Mouse (Mus musculus): ENCODE results near the gene Plekha6.
A peak's percentile ranks its signal among the peaks of the same experiment; 100 is the strongest.

Plekha6 gene

DNA sequence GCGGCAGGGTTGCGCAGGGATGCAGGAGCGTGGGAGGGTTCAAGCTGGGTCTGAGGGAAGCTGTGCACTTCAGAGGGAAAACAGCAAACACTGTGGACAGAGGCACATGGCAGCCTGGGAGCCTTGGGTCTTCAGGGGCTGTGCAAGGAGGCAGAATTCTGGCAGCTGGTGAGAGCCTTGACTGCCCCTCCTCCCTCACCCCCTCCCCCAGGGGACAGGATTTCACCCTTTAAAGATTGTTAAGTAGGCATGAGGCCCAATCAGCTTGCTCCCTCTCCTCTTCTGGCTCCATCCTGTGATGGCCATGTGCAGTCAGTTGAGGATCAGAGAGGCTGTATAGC is 51.3 kb downstream of the Plekha6 start:
- no peak for DNase-seq (ENCODE audit: low spot score)

DNA sequence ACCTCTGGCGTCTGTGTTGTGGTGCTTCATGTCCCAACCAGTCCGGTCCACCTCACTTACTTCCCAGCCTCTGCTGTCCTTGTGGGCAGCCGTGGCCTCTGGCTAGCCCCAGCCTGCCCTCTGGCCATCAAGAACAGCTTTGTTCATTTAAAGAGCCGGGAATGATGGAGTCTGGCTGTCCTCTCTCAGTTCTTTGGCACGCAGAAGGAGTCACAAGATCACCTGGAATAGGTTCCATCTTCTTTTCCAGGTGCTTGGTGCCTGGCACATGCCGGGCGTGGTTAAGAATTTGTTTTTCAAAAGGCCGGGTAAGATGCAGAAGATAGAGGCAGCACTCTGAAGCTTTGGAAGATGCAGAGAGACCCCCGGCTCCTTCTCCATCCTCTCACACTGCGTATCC is 51.7 kb downstream of the Plekha6 start:
- DNase-seq (ENCODE audit: low spot score) = no peak

DNA sequence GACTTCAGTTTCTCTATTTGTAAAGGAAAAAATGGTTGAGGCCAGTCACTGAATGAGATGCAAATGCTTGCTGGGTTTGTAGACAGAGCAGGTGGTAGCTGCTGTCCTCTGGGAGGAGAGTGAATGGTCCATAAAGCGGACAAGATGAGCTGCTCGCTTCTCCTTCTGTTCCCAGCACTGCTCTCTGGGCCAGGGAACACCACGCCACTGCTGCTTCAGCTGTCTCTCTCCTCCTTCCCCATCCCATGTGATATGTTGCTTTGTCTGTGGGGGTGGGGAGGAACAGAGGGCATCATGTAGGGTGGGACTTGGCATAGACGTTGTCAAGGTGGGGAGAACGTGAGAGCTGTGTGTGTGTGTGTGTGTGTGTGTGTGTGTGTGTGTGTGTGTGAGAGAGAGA is 53.0 kb downstream of the Plekha6 start:
- DNase-seq (ENCODE audit: low spot score) = no peak

DNA sequence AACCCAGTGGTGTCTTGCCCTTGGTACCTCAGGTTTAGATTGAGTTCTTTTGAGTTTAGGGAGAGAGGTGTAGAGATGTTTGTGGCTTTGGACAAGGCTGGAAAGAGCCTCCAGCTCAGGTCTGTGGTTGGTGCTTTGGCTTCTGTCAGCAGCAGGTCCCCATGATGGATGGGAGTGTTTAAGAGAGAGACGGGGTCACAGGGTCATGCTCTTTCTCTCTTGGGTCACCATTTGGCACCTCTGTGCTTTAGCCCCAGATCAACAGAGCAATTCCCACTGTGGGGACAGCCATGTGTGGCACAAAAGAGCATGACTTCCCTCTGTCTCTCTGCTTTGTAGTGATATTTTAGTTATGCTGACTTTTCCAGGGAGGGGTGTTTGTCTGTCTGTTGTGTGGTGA is 55.1 kb downstream of the Plekha6 start:
- DNase-seq (ENCODE audit: low spot score) = no peak

DNA sequence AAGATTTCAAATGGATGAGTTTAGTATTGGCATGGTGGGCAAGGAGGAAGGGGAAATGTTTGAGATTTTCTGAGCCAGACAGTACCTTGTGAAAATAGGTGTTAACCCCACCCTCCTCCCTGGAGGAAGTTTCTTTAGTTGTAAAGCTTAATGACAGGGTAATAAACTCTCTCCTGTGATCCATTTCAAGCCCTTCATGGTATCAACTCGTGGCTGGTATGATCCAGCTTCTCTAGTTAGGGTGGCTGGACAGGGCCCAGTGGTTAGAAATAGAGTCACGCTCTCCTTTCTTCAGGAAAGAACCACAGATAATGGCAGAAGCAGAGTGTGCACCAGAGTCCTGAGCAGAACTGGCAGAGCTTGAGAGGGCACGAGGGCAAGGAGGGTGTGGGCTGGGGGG is 57.4 kb downstream of the Plekha6 start:
- DNase-seq (ENCODE audit: low spot score) = no peak

DNA sequence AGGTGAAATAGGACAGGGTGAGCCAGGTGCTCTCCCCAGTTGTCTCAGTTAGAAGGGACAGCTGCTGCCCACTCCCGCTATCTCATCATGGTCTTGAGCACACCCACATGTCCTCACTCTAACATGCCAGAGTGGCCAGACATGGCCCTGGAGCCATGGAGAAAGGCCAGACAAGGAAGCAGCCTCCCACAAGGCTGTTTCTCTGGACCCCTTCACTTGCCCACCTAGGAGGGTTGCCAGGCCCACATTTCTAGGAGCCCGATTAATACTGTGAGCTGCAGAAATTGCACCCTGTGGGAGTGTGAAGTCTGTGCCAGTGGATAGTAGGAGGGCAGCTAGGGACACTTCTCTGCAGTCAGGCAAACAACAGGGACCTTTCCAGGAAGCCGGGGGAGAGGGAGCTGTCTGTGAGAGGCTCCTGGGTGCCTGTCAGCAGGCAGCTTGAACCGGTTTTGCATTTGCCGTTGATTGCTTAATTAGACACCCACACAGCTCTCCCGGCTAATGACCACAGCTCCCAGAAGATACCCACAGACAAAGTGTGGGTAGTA is 58.5 kb downstream of the Plekha6 start:
- no peak for DNase-seq (ENCODE audit: low spot score)

DNA sequence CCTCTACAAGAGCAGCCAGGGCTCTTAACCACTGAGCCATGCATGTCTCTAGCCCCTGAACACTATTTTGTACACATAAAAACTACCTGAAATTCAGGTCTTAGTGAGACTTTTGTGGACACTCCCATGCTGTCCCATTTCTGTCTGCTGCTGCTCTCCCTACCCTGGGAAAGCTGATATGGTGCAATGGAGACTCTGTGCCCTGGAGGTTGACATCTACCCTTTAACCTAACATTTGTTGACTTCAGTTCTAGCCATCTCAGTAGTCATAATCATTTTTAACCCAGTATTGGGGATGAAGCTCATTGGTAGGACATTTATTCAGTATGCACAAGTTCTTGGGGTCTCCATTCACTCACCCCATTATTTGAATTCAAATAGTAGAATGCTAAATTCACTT is 60.7 kb downstream of the Plekha6 start:
- no peak for DNase-seq (ENCODE audit: low spot score)

DNA sequence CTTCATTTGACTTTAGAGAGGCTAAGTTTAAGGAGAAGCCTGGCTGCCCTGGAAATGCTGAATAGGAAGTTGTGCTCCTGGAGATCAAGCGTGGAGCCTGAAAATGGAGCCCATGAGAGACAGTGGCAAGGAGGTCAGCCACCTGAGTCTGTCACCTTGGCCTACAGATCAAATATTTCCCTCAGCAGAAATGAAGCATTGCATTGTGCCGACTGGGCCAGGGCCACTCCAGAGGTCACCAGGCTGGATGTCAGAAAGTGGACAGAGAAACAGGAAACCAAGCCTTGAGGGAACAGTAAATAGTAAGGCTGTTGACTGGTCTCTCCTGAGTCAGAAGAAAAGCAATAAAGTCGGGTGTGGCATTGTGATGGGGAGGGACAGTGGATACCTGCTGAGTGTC is 61.1 kb downstream of the Plekha6 start:
- DNase-seq (ENCODE audit: low spot score) = no peak

DNA sequence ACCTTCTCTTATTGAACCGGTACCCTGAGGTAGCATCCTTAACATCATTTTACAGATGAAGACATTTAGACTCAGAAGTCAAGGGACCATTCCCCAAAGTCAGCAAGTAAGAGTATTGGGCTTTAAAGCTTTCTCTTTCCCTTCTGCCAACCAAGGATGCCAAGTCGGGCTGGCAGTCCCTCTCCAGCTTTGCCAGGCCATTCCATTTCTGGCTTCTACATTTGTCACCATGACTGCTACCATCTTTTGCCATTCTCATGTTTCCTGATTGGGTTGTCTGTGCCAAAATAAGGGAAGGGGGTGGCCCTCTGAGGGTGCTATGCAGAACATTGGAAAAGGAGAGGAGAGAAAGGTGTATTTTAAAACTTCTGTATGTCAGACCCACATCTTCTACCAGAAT is 61.6 kb downstream of the Plekha6 start:
- DNase-seq (ENCODE audit: low spot score) = no peak

DNA sequence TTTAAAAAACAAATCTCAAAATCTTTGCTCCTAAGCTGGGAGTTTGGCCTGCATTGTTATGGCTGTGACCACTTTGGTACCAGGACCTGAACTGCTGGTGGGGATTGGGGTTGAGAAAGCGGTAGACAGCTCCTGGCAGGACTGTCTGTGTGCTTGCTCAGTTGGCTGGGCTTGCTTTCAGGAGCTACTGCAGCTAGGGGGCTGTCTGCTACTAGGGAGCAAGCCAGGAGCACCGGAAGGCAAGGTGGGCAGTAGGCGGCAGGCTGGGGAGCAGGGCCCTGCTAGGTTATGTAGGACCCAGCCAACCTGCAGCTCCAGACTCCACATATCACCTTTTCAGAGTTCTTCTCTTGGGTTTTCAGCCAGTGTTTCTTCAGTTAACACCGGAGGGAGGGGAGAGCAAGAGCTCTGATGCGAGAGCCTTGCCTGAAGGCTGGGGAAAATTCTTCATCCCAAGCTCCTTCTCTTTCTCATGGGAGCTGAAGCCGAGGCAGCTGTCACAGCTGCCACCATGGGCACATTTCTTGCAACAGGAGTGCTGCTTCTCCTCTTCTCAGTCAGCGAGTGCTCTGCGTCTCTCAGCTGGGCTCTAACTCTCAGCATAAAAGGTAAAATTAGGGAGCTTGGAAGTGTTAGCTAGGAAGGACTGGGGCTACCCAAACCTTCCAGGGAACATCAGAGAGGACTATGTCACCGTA is 62.1 kb downstream of the Plekha6 start:
- DNase-seq (ENCODE audit: low spot score) = no peak

DNA sequence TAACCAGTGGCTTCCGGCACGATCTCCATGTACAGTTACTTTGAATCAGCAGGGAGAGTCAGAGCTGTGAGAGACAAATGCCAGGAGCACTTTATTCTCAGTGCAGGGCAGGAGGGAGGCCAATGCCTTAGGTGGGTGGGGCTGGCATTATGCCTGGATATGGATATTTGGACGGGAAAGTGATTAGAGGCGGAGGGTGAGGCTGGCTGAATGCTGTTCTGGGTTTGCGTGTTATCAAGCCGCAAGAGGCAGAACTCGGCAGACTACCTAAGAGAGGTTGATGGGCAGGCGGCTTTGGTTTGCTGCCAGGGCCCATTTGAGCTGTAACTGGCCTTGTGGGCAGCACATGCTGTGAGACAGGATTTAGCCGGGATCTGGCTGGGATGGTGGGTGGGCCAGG is 62.9 kb downstream of the Plekha6 start:
- DNase-seq (ENCODE audit: low spot score) = peak; percentile 71

DNA sequence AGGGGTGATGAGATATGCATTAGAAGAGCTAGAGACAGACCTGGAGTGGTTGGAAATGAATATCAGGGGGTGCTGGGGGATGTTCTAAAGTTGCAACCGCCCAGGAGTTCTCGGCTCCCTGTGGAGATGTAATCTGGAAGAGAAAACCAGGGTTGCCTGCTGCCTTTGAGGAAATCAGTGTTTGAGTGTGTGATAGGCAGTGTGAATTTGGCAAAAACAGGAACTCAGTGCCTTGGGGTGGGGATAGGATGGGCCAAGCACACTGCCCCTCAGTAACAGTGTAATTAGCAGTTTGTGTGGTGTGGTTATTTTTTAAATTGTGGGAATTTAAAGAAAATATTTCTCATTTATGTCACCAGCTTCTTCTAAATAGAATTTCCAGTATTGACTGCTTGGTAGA is 63.4 kb downstream of the Plekha6 start:
- DNase-seq (ENCODE audit: low spot score) = no peak

DNA sequence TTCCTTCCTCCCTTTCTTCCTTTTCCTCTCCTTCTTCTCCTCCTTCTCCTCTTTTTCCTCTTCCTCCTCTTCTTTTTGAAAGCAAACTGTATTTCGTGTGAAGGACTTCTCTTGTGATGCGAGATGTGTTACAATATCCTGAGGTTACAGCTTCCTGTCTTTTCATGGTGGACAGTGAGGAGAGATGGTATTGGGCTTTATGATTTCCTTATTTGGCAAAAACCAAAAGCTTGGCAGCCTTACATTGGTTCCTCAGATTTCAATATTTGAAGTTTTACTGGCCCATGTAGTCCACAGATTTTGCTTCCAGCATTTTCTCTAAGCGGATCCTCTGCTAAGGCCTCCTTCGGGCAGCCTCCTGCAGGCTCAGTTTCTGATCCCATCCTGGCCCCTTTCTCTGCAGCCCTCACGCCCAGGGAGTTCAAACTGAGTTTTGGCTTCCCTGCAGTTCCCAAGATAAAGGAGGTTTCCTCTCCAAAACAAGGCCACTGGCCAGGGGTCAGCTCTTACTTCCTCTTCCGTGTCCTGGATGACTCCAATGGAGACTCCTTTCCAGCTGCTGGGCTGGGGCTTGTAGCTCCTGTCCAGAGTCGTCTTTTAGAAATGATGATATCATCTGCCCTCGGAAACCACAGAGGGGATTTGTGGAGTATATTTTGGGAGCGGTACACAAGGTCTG is 64.9 kb downstream of the Plekha6 start:
- no peak for DNase-seq (ENCODE audit: low spot score)

DNA sequence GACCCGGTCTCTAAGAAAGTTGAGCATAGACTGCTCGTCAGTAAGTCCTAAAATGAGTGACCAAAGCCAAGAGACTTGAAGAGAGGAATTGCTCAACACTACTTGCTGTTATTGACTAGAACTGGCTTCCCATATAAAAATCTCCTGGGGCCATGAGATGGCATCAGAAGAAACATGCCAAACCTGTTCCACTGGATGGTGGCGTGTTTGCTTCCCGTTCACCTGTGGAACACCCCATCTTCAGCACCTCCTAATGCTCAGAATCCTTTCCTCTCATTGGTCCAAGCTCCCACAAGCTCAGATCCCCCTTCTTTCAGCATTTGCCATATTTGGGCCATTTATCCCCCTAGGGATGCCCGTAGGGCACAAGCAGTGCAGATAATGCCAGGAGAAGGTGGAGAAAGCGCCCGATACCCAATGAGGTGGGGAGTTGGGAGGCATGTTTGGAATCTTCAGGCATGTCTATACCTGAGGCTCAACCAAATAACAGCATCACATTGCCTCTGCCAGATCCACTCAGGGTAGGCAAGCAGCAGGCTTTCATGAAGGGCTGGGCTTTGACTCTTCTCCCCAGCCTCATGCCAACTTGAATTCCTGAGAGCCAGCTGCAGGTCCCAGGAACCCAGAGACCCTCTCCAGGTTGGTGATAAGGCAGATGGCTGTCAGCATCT is 67.6 kb downstream of the Plekha6 start:
- DNase-seq (ENCODE audit: low spot score) = no peak

DNA sequence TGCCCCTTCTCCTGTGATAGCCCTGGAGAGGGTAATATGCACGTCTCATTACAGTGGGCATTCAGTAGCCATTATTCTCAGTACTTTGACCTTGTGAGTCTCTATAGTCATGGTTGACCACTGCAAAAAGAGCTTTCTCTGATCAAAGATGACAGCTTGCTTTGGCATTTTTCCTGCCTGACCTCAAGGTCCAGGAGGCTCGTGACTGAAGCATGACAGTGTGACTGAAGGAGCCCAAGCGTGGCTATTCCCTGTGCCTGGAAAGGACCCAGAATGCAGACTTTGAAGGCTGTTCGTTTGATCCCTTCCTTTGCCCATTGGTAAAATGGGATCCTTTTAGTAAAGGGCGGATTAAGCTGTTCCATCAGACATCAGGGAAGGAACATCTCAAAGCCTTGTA is 71.9 kb downstream of the Plekha6 start:
- no peak for DNase-seq (ENCODE audit: low spot score)

DNA sequence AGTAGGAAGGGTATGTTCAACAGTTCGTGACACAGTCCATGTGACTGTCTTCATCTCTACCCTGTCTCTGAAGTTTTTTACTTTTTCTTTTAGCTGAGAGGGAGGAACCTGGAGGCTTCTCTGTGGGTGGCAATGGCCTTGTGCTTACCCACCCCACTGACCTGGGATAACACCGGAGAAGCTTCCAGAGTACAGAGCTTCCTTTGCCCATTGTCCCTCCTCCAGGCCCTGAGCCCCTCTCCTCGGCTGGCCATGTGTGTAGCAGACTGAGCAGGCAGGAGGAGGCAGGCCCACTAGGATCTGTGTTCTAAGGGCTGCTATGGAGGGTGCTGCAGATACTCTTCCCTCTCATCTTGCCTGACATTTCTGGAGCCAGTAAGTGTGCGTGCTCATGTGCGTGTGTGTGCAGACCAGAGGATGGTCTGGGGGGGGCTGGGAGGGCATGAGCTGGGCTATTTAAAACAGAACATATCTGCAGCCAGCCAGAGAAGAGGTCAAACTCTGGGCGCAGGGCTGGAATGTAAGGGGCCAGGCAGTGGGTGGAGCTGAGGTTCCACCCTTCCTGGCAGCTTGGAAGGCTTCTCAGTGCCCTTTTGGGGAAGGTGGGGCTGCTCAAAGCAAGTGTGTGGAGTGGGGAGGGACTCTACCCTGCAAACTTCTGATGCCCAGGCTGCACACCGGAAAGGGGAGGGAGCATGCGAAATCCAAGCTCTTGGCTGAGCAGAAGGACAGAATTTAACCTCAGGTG is 72.9 kb downstream of the Plekha6 start:
- no peak for DNase-seq (ENCODE audit: low spot score)

DNA sequence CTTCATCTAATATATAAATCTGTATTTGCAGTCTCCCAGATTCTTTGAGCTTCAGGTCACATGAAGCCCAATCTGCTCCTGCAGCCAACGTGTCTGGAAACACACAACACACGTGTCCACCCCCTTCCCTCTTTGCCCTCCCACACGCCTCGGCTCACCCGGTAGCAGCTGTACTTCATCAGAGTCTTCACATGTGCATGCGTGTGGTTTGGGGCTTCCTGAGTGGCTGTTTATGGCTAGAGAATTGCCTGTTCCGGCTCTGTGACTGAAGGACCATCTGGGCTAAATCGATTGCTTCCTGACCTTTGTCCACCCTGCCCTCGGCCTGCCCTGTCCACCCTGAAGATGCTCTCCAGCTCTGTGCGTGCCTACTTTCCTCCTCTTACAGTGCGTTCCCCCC is 73.7 kb downstream of the Plekha6 start:
- no peak for DNase-seq (ENCODE audit: low spot score)

DNA sequence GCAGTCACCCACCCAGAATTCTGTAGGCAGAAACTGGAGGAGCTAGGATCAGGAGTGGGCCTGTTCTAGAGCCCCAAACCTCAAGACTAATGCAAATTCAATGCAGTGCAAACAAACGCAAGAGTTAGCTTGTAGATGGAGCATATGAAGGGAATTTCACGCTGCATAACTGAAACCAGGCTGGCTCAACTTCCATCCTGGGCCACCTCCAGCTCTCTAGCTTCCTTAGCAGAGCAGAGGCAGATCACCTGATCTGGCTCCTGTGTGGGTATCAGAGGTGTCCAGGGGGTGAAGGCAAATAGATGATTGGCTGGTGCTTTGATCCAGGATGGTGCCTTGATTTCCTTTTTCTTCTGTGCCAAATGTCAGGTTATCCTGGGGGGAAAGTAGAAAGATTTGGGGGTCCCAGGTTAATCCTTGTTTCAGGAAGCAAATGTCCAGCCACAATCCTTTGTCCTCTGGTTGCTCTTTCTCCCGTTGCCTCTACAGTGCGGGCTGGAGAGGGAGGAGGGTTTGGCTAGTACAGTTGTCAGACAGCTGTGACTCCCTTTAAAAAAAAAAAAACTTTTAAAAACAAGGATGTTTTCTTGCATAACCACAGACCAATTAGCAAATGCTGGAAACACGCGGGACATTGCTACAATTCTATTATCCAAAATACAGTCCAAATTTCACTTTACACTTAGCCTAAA is 75.3 kb downstream of the Plekha6 start:
- DNase-seq (ENCODE audit: low spot score) = no peak

DNA sequence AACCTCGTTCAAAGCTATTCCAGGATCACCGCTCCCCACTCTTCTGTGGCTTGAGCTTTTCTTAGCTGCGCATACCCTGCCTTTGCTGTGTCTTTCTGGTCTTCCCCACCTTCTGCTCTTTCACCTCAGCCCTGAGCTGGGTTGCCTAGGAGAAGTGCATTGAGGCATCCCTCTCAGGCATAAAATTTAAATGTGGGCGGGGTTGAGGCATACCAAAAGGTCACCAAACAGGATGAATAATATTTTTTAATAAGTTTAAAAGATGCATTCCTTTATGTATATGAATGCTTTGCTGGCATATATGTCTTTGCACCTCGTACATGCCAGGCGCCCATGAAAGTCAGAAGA is 75.8 kb downstream of the Plekha6 start:
- DNase-seq (ENCODE audit: low spot score) = no peak

DNA sequence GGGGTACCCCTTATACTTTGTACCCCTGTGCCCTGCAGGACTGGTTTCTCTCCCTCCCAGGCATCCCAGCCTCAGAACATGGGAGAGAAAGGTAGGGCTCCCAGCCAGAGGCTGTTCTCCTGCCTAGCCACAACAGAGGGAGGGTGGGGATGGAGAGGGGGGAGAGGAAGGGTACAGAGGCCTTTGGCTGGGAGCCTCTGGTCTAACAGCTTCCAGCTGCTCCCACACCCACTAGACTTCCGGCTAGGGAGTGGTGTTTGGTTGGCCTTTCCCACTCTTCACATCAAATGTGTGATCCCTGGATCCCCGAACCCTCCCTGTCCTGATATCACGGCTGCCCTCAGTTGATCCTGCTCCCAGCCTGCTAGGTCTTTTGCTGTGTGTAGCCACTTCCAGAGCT is 76.9 kb downstream of the Plekha6 start:
- peak; percentile 65 for DNase-seq (ENCODE audit: low spot score)

DNA sequence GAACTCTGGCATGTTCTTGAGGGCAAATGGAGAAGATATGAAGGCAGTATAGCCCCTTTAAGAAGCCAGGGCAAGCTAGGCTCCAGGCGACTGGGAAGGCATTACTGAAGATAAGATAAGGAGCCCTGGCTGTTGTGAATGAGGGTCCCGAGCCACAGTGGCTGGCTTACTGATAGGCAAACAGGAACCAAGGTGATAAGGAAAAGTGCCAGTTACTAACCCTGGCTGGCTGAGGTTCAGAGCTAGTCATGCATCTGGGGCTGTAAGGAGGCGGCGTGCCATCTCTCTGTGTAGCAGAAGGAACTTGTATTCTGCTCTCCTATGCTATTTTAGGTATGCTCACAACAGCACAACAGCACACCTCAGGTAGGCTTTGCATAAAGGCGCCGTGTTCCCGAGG is 80.7 kb downstream of the Plekha6 start:
- no peak for DNase-seq (ENCODE audit: low spot score)
